Mouse (Mus musculus): ENCODE data around the gene Ear6. TPM values are rescaled to one million over a fixed set of nuclear protein-coding genes. Genes with fewer than 3 reads are reported as not detected.
"Not testable (repeated sequence)": the region's sequence is repeated elsewhere in the genome, so short reads cannot be mapped to it uniquely, and the experiment has no call there.

Ear6 gene
- not detected for total RNA-seq (2021)
- long read RNA-seq, experiment 1: 0 reads
- long read RNA-seq, experiment 2: 0 reads

GRCm38 (mm10) chr14:51853399-51853798 is at the start of gene Ear6:
Gene Ear6 (plus strand): TSS chr14:51853699.
- no peak within 1 kb of the TSS for H3K27ac ChIP-seq
- intact Hi-C loops (cut with DNase I): no loop called here
- no peak for DNase-seq
- H3K4me3 ChIP-seq: no peak within 1 kb of the TSS
- no peak for TF ChIP-seq CTCF (IDR thresholded peaks at IDR 0.05)

- intact Hi-C loops (cut with DNase I): loop anchor here (5.0 kb wide), 1 partner anchor 54 kb away; the partner anchor contains the start of gene Ang4
- DNase-seq: no peak
- Histone ChIP-seq H3K4me3 (no peak overlapping the region), H3K27ac (no peak overlapping the region)
- TF ChIP-seq CTCF (IDR thresholded peaks at IDR 0.05): no peak
Measured at GRCm38 (mm10) chr14:51826625-51827024, 26.9 kb upstream of the Ear6 start.

- TF ChIP-seq CTCF (IDR thresholded peaks at IDR 0.05): peak; percentile 46
- intact Hi-C loops (cut with DNase I): loop anchor here (5.0 kb wide), 1 partner anchor 56 kb away; the partner anchor contains the start of gene Ang4
- not testable (repeated sequence) for H3K4me3 ChIP-seq, DNase-seq, H3K27ac ChIP-seq
Measured at GRCm38 (mm10) chr14:51827842-51828241, 25.7 kb upstream of the Ear6 start.

- no peak for DNase-seq
- intact Hi-C loops (cut with DNase I): loop anchor here (5.0 kb wide), 1 partner anchor 57 kb away; the partner anchor contains the start of gene Ang4
- Histone ChIP-seq H3K27ac (no peak overlapping the region), H3K4me3 (no peak overlapping the region)
- no peak for TF ChIP-seq CTCF (IDR thresholded peaks at IDR 0.05)
Measured at GRCm38 (mm10) chr14:51829188-51829587, 24.3 kb upstream of the Ear6 start.

- H3K4me3 ChIP-seq; intact Hi-C loops (cut with DNase I); H3K27ac ChIP-seq; DNase-seq: not testable (repeated sequence)
Measured at GRCm38 (mm10) chr14:51838480-51838879, 15.0 kb upstream of the Ear6 start.

- TF ChIP-seq CTCF (IDR thresholded peaks at IDR 0.05): no peak
- Histone ChIP-seq H3K4me3 (no peak overlapping the region), H3K27ac (no peak overlapping the region)
- DNase-seq: no peak
- intact Hi-C loops (cut with DNase I): no loop called here
Measured at GRCm38 (mm10) chr14:51842250-51842649, 11.2 kb upstream of the Ear6 start.

- no peak overlapping the region for H3K4me3 ChIP-seq
- no peak overlapping the region for H3K27ac ChIP-seq
- no peak for TF ChIP-seq CTCF (IDR thresholded peaks at IDR 0.05)
- DNase-seq: no peak
- intact Hi-C loops (cut with DNase I): no loop called here
Measured at GRCm38 (mm10) chr14:51842781-51843180, 10.7 kb upstream of the Ear6 start.

GRCm38 (mm10) chr14:51843882-51844281 is 9.6 kb upstream of the Ear6 start:
- Histone ChIP-seq H3K27ac (no peak overlapping the region), H3K4me3 (no peak overlapping the region)
- TF ChIP-seq CTCF (IDR thresholded peaks at IDR 0.05): no peak
- intact Hi-C loops (cut with DNase I): no loop called here
- DNase-seq: no peak

- no peak for DNase-seq
- intact Hi-C loops (cut with DNase I): no loop called here
- TF ChIP-seq CTCF (IDR thresholded peaks at IDR 0.05): no peak
- H3K27ac ChIP-seq: no peak overlapping the region
- H3K4me3 ChIP-seq: no peak overlapping the region
Measured at GRCm38 (mm10) chr14:51846566-51846965, 6.9 kb upstream of the Ear6 start.

GRCm38 (mm10) chr14:51851006-51851405 is 2.5 kb upstream of the Ear6 start:
- H3K27ac ChIP-seq; DNase-seq; H3K4me3 ChIP-seq; intact Hi-C loops (cut with DNase I): not testable (repeated sequence)

- H3K27ac ChIP-seq; DNase-seq; H3K4me3 ChIP-seq; intact Hi-C loops (cut with DNase I): not testable (repeated sequence)
Measured at GRCm38 (mm10) chr14:51855280-51855679, 1.8 kb downstream of the Ear6 start.

GRCm38 (mm10) chr14:51863603-51864002 is 10.1 kb downstream of the Ear6 start:
- not testable (repeated sequence) for H3K4me3 ChIP-seq, H3K27ac ChIP-seq
- DNase-seq: peak; percentile 22
- peak; percentile 35; the same call in 1 of the 2 replicates for TF ChIP-seq CTCF (IDR thresholded peaks at IDR 0.05)
- intact Hi-C loops (cut with DNase I): loop anchor here (10.0 kb wide), 1 partner anchor 89 kb away; the partner anchor contains the start of gene Ang4

GRCm38 (mm10) chr14:51870756-51871155 is 17.3 kb downstream of the Ear6 start:
- intact Hi-C loops (cut with DNase I): no loop called here
- no peak overlapping the region for H3K27ac ChIP-seq
- H3K4me3 ChIP-seq: no peak overlapping the region
- DNase-seq: no peak
- TF ChIP-seq CTCF (IDR thresholded peaks at IDR 0.05): no peak

- intact Hi-C loops (cut with DNase I): no loop called here
- H3K4me3 ChIP-seq: no peak overlapping the region
- no peak for TF ChIP-seq CTCF (IDR thresholded peaks at IDR 0.05)
- DNase-seq: no peak
- no peak overlapping the region for H3K27ac ChIP-seq
Measured at GRCm38 (mm10) chr14:51871741-51872140, 18.2 kb downstream of the Ear6 start.
